Mouse (Mus musculus) erythroblast, embryonic 14.5 days (primary cell): ENCODE results near the gene Zfp36l1.

Experiments
- GATA1 ChIP-seq: IDR thresholded peaks from 2 replicates; pipeline ENCODE4 v1.6.1; 2012; ENCODE audit warnings: low read length, inconsistent platforms, mixed read lengths
- TAL1 ChIP-seq: IDR thresholded peaks from 3 replicates; pipeline ENCODE4 v1.6.1; 2012; ENCODE audit warnings: low read length, inconsistent platforms, mixed read lengths

- TF ChIP-seq GATA1 (no peak), TAL1 (no peak)
These were observed 22.3 kb downstream of the Zfp36l1 start for GRCm38 (mm10) chr12:80090529-80090928.
